Mouse (Mus musculus): Measurements from ENCODE around the gene Hist1h1d.
"Not testable (repeated sequence)": the region's sequence is repeated elsewhere in the genome, so short reads cannot be mapped to it uniquely, and the experiment has no call there.

Hist1h1d gene

GRCm38 (mm10) chr13:23573898-23574524 is 20.9 kb downstream of the Hist1h1d start, which contains the start of the genes Hist1h2bf and Hist1h2ad:
TSS of gene Hist1h2bf (minus strand) at chr13:23574196.
TSS of gene Hist1h2ad (plus strand) at chr13:23574381.
- peak; percentile 95 for DNase-seq

- DNase-seq = not testable (repeated sequence)
Measured at GRCm38 (mm10) chr13:23574546-23575170, 21.6 kb downstream of the Hist1h1d start.

- DNase-seq = peak; percentile 72
Measured at GRCm38 (mm10) chr13:23575271-23575851, 22.3 kb downstream of the Hist1h1d start, which contains the start of gene Hist1h3d. TSS of gene Hist1h3d (plus strand) at chr13:23575763.

GRCm38 (mm10) chr13:23575864-23576313 is 22.8 kb downstream of the Hist1h1d start:
- DNase-seq = not testable (repeated sequence)

GRCm38 (mm10) chr13:23576351-23576881 is 23.4 kb downstream of the Hist1h1d start:
- no peak for DNase-seq

- no peak for DNase-seq
Measured at GRCm38 (mm10) chr13:23576906-23577639, 24.0 kb downstream of the Hist1h1d start.

GRCm38 (mm10) chr13:23577835-23578234 is 24.8 kb downstream of the Hist1h1d start:
- no peak for DNase-seq

GRCm38 (mm10) chr13:23581408-23582218 is 28.6 kb downstream of the Hist1h1d start, which contains the start of gene Hist1h4d:
TSS of gene Hist1h4d (plus strand) at chr13:23581598.
- peak; percentile 96 for DNase-seq

- DNase-seq = no peak
Measured at GRCm38 (mm10) chr13:23582219-23583056, 29.4 kb downstream of the Hist1h1d start.

GRCm38 (mm10) chr13:23583387-23584068 is 30.5 kb downstream of the Hist1h1d start:
- DNase-seq = no peak

- DNase-seq = no peak
Measured at GRCm38 (mm10) chr13:23584331-23584730, 31.3 kb downstream of the Hist1h1d start.

GRCm38 (mm10) chr13:23585029-23585441 is 32.0 kb downstream of the Hist1h1d start:
- DNase-seq = peak; percentile 73

GRCm38 (mm10) chr13:23585442-23586098 is 32.5 kb downstream of the Hist1h1d start:
- peak; percentile 82 for DNase-seq

GRCm38 (mm10) chr13:23586099-23586939 is 33.3 kb downstream of the Hist1h1d start:
- no peak for DNase-seq

- no peak for DNase-seq
Measured at GRCm38 (mm10) chr13:23586940-23587225, 33.8 kb downstream of the Hist1h1d start.

- DNase-seq = no peak
Measured at GRCm38 (mm10) chr13:23591206-23591605, 38.1 kb downstream of the Hist1h1d start.

GRCm38 (mm10) chr13:23591886-23592285 is 38.8 kb downstream of the Hist1h1d start:
- not testable (repeated sequence) for DNase-seq

GRCm38 (mm10) chr13:23592614-23593013 is 39.6 kb downstream of the Hist1h1d start:
- no peak for DNase-seq
